Mouse (Mus musculus): ENCODE results near the gene Elmsan1. TPM values are rescaled to one million over a fixed set of nuclear protein-coding genes. Genes with fewer than 3 reads are reported as not detected.
A peak's percentile ranks its signal among the peaks of the same experiment; 100 is the strongest.

The Elmsan1 gene
- polyA plus RNA-seq, 1 experiment from 2014 or later: 4.3 TPM

DNA sequence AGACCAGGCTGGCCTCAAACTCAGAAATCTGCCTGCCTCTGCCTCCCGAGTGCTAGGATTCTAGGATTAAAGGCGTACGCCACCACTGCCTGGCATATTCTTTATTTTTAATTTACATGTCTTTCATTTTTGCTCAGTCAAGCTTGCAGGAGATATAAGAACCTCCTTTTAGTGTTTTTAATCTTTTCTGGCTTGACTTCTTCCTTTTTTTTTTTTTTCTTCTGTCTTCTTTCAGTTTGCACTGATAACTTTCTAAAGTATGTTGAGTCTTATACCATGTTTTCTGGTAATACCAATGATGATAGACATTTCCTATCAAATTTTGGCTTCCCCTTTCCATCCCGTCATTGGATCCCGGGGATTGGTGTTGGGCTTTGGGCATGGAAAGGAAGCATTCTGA, 99.1 kb downstream of the Elmsan1 start:
- WGBS: 99% methylated on average over 5 of the region's 5 CpGs
- H3K4me1 ChIP-seq (ENCODE audit: control insufficient read depth, insufficient read depth, low read length): peaks cover 9% of the 10 kb centered on the region; the same call in 1 of the 2 replicates

DNA sequence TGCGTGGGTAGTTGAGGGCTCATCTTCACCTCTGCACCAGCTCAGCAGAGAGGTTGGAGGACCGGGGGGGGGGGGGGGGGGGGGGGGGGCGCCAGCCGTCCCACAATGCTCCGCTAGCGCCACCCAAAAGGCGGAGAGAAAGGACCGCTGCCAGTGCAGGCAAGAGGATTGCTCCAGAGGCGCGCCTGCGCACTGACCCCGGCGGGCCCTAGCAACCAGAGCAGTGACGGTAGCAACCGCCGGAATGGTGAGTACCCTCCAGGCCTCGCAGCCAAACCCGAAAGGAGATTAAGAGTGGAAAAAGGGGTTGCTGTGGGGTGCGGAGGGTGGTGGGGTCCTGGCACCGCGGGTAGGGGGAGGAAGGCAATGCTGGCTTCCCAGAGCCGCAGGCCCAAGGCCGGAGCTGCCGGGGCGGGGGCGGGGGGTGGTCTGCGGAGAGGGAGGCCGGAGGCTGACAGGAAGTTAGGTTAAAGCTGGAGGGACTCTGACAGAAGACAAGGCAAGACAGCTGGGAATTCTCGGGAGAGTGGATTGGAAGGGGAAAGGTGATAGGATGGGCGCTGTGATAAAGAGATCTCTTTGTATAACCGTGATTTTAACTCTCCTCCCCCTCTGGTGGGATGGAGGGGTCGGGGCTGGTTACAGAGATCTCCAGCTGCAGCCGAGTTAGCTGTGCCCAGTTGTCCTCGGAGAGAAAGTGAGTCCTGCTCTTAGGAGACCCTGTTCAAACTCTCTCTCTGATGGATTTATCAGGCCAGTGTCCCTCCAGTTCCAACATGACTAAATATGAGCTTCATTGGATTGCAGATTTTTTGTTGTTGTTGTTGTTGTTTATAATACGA, 104.3 kb downstream of the Elmsan1 start, which contains the start of gene Dnal1:
Gene Dnal1, plus strand, starts transcription at position 214 of the 842 bp plus-strand sequence.
- WGBS: 2% methylated on average over 33 of the region's 35 CpGs
- Histone ChIP-seq H3K9me3 (ENCODE audit: control insufficient read depth, low read length) (no peaks in the 10 kb centered on the region), H3K4me3 (replicated peaks; ENCODE audit: low read depth, low read length) (peak within 1 kb of the TSS; percentile 55), H3K27ac (replicated peaks; ENCODE audit: low read depth, low read length) (peak within 1 kb of the TSS; percentile 60; the same call in 1 of the 2 replicates), H3K27me3 (ENCODE audit: control insufficient read depth, insufficient read depth, low read length) (no peaks in the 10 kb centered on the region), H3K9ac (replicated peaks; ENCODE audit: low read length) (peak within 1 kb of the TSS; percentile 48), H3K4me1 (ENCODE audit: control insufficient read depth, insufficient read depth, low read length) (peaks cover 9% of the 10 kb centered on the region; the same call in 1 of the 2 replicates), H3K4me2 (ENCODE audit: low read length) (peak within 1 kb of the TSS; percentile 70), H3K36me3 (ENCODE audit: control insufficient read depth, insufficient read depth, low read length) (no peaks in the 10 kb centered on the region)
- DNase-seq (peak; percentile 96), ATAC-seq (ENCODE audit: low FRiP score, low TSS enrichment) (peak; percentile 91)

More for the DNA sequence above, 99.1 kb downstream of the Elmsan1 start:
- Histone ChIP-seq H3K36me3 (ENCODE audit: control insufficient read depth, insufficient read depth, low read length) (no peaks in the 10 kb centered on the region), H3K9ac (replicated peaks; ENCODE audit: low read length) (no peak overlapping the region), H3K4me2 (ENCODE audit: low read length) (no peak overlapping the region), H3K27me3 (ENCODE audit: control insufficient read depth, insufficient read depth, low read length) (no peaks in the 10 kb centered on the region), H3K4me3 (replicated peaks; ENCODE audit: low read depth, low read length) (no peak overlapping the region), H3K9me3 (ENCODE audit: control insufficient read depth, low read length) (no peaks in the 10 kb centered on the region), H3K27ac (replicated peaks; ENCODE audit: low read depth, low read length) (no peak overlapping the region)
- DNase-seq (no peak), ATAC-seq (ENCODE audit: low FRiP score, low TSS enrichment) (no peak)

DNA sequence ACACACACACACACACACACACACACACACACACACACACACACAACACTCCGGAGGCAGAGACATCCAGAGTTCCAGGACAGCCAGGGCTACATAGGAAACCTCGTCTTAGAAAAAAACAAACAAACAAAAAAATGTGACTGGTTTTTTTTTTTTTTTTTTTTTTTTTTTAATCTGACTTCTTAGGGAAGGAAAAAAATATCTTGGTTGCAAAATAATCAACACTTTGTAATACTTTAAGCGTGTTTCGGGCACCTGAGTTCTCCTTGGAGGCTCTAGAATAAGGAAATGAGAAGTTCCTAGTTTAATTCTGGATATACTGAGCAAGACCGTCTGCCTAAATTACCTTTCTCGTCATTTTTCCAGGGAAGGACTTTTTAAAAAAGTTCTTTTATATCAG, 105.0 kb downstream of the Elmsan1 start:
- WGBS: 51% methylated on average over 6 of the region's 6 CpGs
- peaks cover 9% of the 10 kb centered on the region; the same call in 1 of the 2 replicates for H3K4me1 ChIP-seq (ENCODE audit: control insufficient read depth, insufficient read depth, low read length)
- H3K27ac ChIP-seq (replicated peaks; ENCODE audit: low read depth, low read length): no peak overlapping the region
- no peak for ATAC-seq (ENCODE audit: low FRiP score, low TSS enrichment)
- H3K4me2 ChIP-seq (ENCODE audit: low read length): peak overlapping the region; percentile 70
- H3K9me3 ChIP-seq (ENCODE audit: control insufficient read depth, low read length): no peaks in the 10 kb centered on the region
- no peak for DNase-seq
- no peaks in the 10 kb centered on the region for H3K27me3 ChIP-seq (ENCODE audit: control insufficient read depth, insufficient read depth, low read length)
- H3K4me3 ChIP-seq (replicated peaks; ENCODE audit: low read depth, low read length): peak overlapping the region; percentile 55
- no peaks in the 10 kb centered on the region for H3K36me3 ChIP-seq (ENCODE audit: control insufficient read depth, insufficient read depth, low read length)
- no peak overlapping the region for H3K9ac ChIP-seq (replicated peaks; ENCODE audit: low read length)

DNA sequence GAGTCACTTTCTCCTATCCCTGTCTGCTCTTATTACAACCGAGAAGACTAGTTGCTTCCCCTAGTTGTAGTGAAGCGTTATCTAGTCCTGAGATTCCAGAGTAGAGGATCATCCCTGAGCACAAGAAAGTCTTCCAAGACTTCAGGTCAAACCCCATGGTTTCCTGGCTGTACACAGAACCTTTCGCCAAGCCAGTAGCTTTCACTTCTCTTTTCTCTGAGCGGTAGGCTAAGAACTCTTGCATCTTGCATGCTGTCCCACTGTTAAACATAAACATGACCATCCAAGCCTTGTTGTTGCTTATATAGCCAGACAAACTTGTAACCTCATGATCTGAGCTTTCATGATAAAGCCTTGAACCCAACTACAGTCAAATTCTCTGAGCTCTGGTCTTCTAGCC, 107.9 kb downstream of the Elmsan1 start:
- H3K9ac ChIP-seq (replicated peaks; ENCODE audit: low read length): no peak overlapping the region
- H3K4me2 ChIP-seq (ENCODE audit: low read length): no peak overlapping the region
- no peaks in the 10 kb centered on the region for H3K27me3 ChIP-seq (ENCODE audit: control insufficient read depth, insufficient read depth, low read length)
- H3K4me3 ChIP-seq (replicated peaks; ENCODE audit: low read depth, low read length): no peak overlapping the region
- 96% methylated on average over 4 of the region's 4 CpGs for WGBS
- no peak overlapping the region for H3K27ac ChIP-seq (replicated peaks; ENCODE audit: low read depth, low read length)
- DNase-seq (no peak), ATAC-seq (ENCODE audit: low FRiP score, low TSS enrichment) (no peak)
- H3K4me1 ChIP-seq (ENCODE audit: control insufficient read depth, insufficient read depth, low read length): peaks cover 9% of the 10 kb centered on the region; the same call in 1 of the 2 replicates
- no peaks in the 10 kb centered on the region for H3K9me3 ChIP-seq (ENCODE audit: control insufficient read depth, low read length)
- no peaks in the 10 kb centered on the region for H3K36me3 ChIP-seq (ENCODE audit: control insufficient read depth, insufficient read depth, low read length)

DNA sequence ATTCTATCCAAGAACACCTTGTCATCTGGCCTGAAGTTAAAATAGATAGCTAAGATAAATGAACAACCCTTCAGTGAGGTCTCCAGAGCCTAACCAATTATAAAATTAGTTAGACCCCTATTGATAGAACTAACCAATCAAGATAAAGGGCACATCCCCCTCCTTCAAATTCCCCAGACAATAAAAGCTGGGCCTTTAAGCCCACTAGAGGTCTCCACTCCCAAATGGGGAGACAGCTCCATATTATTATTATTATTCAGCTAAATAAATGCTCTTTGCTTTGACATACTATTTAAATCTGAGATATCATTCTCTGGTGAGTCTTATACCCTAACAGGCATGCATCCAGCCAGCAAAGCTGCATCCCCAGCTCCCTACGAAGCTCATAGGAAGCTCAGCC, 108.8 kb downstream of the Elmsan1 start:
- DNase-seq (no peak), ATAC-seq (ENCODE audit: low FRiP score, low TSS enrichment) (no peak)
- Histone ChIP-seq H3K9ac (replicated peaks; ENCODE audit: low read length) (no peak overlapping the region), H3K27ac (replicated peaks; ENCODE audit: low read depth, low read length) (no peak overlapping the region), H3K27me3 (ENCODE audit: control insufficient read depth, insufficient read depth, low read length) (no peaks in the 10 kb centered on the region), H3K36me3 (ENCODE audit: control insufficient read depth, insufficient read depth, low read length) (no peaks in the 10 kb centered on the region), H3K9me3 (ENCODE audit: control insufficient read depth, low read length) (no peaks in the 10 kb centered on the region), H3K4me1 (ENCODE audit: control insufficient read depth, insufficient read depth, low read length) (peaks cover 3% of the 10 kb centered on the region; the same call in 1 of the 2 replicates), H3K4me3 (replicated peaks; ENCODE audit: low read depth, low read length) (no peak overlapping the region), H3K4me2 (ENCODE audit: low read length) (no peak overlapping the region)
- WGBS: 73% methylated on average over 1 of the region's 1 CpGs

DNA sequence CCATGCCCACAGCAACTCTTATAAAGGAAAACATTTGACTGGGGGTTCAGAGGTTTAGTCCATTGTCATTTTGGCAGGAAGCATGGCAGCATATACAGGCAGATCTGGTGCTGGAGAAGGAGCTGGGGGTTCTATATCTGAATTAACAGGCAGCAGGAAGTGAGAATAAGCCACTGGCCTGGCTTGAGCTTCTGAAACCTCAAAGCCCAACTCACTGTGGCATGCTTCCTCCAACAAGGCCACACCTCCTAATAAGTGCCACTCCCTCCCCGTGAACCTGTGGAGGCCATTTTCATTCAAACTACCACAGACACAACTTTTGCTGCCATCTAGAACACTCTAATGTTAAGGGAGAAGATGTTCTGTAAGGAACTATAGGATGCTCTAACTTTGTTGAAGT, 111.0 kb downstream of the Elmsan1 start:
- H3K36me3 ChIP-seq (ENCODE audit: control insufficient read depth, insufficient read depth, low read length): no peaks in the 10 kb centered on the region
- WGBS: 80% methylated on average over 1 of the region's 1 CpGs
- no peaks in the 10 kb centered on the region for H3K27me3 ChIP-seq (ENCODE audit: control insufficient read depth, insufficient read depth, low read length)
- no peaks in the 10 kb centered on the region for H3K4me1 ChIP-seq (ENCODE audit: control insufficient read depth, insufficient read depth, low read length)
- no peak for DNase-seq
- no peak overlapping the region for H3K4me3 ChIP-seq (replicated peaks; ENCODE audit: low read depth, low read length)
- H3K9ac ChIP-seq (replicated peaks; ENCODE audit: low read length): no peak overlapping the region
- H3K9me3 ChIP-seq (ENCODE audit: control insufficient read depth, low read length): no peaks in the 10 kb centered on the region
- H3K27ac ChIP-seq (replicated peaks; ENCODE audit: low read depth, low read length): no peak overlapping the region
- ATAC-seq (ENCODE audit: low FRiP score, low TSS enrichment): no peak
- H3K4me2 ChIP-seq (ENCODE audit: low read length): no peak overlapping the region

DNA sequence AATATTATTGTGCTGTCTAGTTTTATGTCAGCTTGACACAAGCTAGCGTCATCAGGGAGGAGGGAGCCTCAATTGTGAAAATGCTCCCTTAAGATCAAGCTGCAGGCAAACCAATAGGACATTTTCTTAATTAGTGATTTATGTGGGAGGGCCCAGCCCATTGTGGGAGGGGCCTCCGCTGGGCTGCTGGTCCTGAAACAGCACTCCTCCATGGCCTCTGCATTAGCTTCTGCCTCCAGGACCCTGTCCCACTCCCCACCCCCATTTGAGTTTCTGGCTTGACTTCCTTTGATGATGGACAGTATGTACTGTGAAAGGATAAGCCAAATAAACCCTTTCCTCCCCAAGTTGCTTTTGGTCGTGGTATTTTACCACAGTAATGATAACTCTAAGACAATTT, 111.7 kb downstream of the Elmsan1 start:
- Histone ChIP-seq H3K9me3 (ENCODE audit: control insufficient read depth, low read length) (no peaks in the 10 kb centered on the region), H3K4me1 (ENCODE audit: control insufficient read depth, insufficient read depth, low read length) (no peaks in the 10 kb centered on the region), H3K36me3 (ENCODE audit: control insufficient read depth, insufficient read depth, low read length) (no peaks in the 10 kb centered on the region), H3K27ac (replicated peaks; ENCODE audit: low read depth, low read length) (no peak overlapping the region), H3K27me3 (ENCODE audit: control insufficient read depth, insufficient read depth, low read length) (no peaks in the 10 kb centered on the region), H3K9ac (replicated peaks; ENCODE audit: low read length) (no peak overlapping the region), H3K4me2 (ENCODE audit: low read length) (no peak overlapping the region), H3K4me3 (replicated peaks; ENCODE audit: low read depth, low read length) (no peak overlapping the region)
- 83% methylated on average over 3 of the region's 3 CpGs for WGBS
- ATAC-seq (ENCODE audit: low FRiP score, low TSS enrichment): no peak
- no peak for DNase-seq

DNA sequence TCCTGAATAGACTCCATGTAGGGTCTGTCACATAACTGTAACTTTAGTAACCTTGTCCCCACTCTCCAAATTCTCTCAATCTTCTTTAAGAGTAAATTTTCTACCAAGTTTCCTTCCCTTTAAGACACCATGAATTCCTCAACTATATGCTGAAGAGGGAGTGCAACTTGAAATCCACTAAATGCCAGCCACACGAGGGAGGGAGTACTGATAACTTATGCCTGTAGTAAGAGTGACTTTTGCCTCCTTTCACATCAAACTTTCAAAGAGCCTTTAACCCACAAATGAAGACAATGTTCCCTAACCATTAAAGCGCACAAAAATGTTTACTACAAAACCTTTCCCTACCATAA, 117.2 kb downstream of the Elmsan1 start:
- no peaks in the 10 kb centered on the region for H3K9me3 ChIP-seq (ENCODE audit: control insufficient read depth, low read length)
- 0 out of 2 replicates have a peak, but pooled peaks cover 3% of the 10 kb centered on the region for H3K4me1 ChIP-seq (ENCODE audit: control insufficient read depth, insufficient read depth, low read length)
- H3K4me2 ChIP-seq (ENCODE audit: low read length): peak overlapping the region; percentile 76
- no peak overlapping the region for H3K9ac ChIP-seq (replicated peaks; ENCODE audit: low read length)
- H3K27ac ChIP-seq (replicated peaks; ENCODE audit: low read depth, low read length): no peak overlapping the region
- peak overlapping the region; percentile 46 for H3K4me3 ChIP-seq (replicated peaks; ENCODE audit: low read depth, low read length)
- H3K27me3 ChIP-seq (ENCODE audit: control insufficient read depth, insufficient read depth, low read length): no peaks in the 10 kb centered on the region
- 68% methylated on average over 2 of the region's 2 CpGs for WGBS
- H3K36me3 ChIP-seq (ENCODE audit: control insufficient read depth, insufficient read depth, low read length): no peaks in the 10 kb centered on the region
- no peak for ATAC-seq (ENCODE audit: low FRiP score, low TSS enrichment)
- DNase-seq: no peak
